8 mouse cellular contexts compared by ENCODE assay signal in the genomic region with DNA sequence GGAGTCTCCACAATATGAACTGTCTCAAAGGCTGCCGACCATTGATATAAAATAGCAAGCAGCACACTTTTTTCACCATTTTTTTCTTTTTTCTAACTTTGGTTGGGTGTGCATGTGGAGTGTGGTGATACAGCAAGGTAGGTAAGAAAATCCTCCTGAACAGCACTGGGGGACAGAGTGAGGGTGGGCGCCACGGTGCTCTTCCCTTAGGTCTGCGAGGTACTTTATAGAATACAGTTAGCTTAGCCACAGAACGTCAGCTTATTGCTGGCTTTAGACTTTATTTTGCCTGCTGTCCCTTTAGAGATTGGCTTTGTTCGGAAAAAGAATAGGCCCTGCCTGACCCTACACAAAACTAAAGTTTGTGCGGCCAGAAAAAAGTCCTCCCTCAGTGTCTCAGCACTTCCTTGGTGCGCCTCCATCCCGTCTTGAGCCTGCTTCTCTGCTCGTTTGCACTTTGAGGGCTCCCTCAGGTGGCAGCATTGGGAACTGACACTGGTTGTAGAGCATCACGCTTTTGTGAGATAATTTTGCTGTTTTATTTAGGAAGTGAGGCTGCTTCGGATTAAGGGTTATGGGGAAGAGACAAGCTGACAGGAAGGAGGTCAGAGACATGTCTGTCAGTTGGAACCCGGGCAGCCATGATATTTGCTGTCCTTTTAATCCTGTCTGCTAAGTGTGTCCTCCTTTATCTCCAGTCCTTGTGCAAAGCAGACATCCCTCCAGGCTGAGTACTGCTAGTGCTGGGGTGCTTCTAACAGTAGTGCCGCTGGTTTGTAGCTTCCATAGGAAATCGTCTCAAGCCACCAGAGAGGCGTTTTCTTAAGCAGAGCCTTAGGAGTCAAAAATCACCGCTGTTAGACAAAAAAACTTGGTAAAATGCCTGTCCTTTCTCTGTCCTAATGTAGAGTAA. TPM values are rescaled to one million over a fixed set of nuclear protein-coding genes. Genes with fewer than 3 reads are reported as not detected.
DNase-seq lines count a peak whose midpoint lies in the region; ATAC-seq and TF ChIP-seq lines count a peak whose summit lies in the region.

No protein-coding gene starts in this region.

- WGBS in heart, embryonic 11.5 days (ENCODE audit: insufficient replicate concordance) = 39% methylated on average over 17 of the region's 17 CpGs

- no peak overlapping the region for H3K9ac ChIP-seq in ES-Bruce4 (ENCODE audit: low read depth, poor library complexity, severe bottlenecking)
- H3K9ac ChIP-seq in heart, embryonic 11.5 days (ENCODE audit: low read depth, low read length) = no peak overlapping the region

- TF ChIP-seq CTCF in ES-Bruce4 (IDR thresholded peaks at IDR 0.05; ENCODE audit: low read depth, low read length) = peak; percentile 83

- DNase-seq in brain, adult 2 months (ENCODE audit: low read depth, low spot score) = peak; percentile 79
- peak; percentile 38 to 69 for DNase-seq in layer of hippocampus, adult 8-10 months (ENCODE audit: low spot score in 2 of 2)
- peak; percentile 86 for DNase-seq in lung, postnatal 14 days
- DNase-seq in retina, adult 2 months (ENCODE audit: low read depth, low spot score) = peak; percentile 26
- DNase-seq in thymus, postnatal 36 days = peak; percentile 82 to 86

- H3K27me3 ChIP-seq in ES-Bruce4 (ENCODE audit: control insufficient read depth, insufficient read depth, low read length, poor library complexity, severe bottlenecking) = no peaks in the 10 kb centered on the region
- no peaks in the 10 kb centered on the region for H3K27me3 ChIP-seq in heart, embryonic 11.5 days (ENCODE audit: control insufficient read depth, insufficient read depth, low read length)

- H3K36me3 ChIP-seq in ES-Bruce4 (ENCODE audit: control insufficient read depth, insufficient read depth, low read length, poor library complexity, severe bottlenecking) = peaks cover 10% of the 10 kb centered on the region
- H3K36me3 ChIP-seq in heart, embryonic 11.5 days (ENCODE audit: control insufficient read depth, insufficient read depth, low read length) = no peaks in the 10 kb centered on the region

- H3K4me1 ChIP-seq in ES-Bruce4 (ENCODE audit: control insufficient read depth, insufficient read depth, low read length) = peaks cover 2% of the 10 kb centered on the region
- H3K4me1 ChIP-seq in heart, embryonic 11.5 days (ENCODE audit: control insufficient read depth, insufficient read depth, low read length) = peaks cover 3% of the 10 kb centered on the region; the same call in 1 of the 2 replicates

- no peaks in the 10 kb centered on the region for H3K9me3 ChIP-seq in ES-Bruce4 (replicated peaks; ENCODE audit: control insufficient read depth, insufficient read depth, low read length, poor library complexity, severe bottlenecking)
- H3K9me3 ChIP-seq in heart, embryonic 11.5 days (replicated peaks; ENCODE audit: control insufficient read depth, low read length) = no peaks in the 10 kb centered on the region

- no peak for TF ChIP-seq EP300 in ES-Bruce4 (IDR thresholded peaks at IDR 0.05; ENCODE audit: insufficient read depth, low read depth, low read length)

- ATAC-seq in erythroblast, adult 5-6 weeks (replicated peaks; ENCODE audit: low FRiP score, poor library complexity, severe bottlenecking) = peak; percentile 89
- ATAC-seq in heart, embryonic 11.5 days (replicated peaks; ENCODE audit: insufficient number of reproducible peaks, low FRiP score, low TSS enrichment) = no peak

- H3K4me3 ChIP-seq in ES-Bruce4 (ENCODE audit: low read depth, low read length) = no peak overlapping the region
- H3K4me3 ChIP-seq in heart, embryonic 11.5 days (ENCODE audit: low read depth, low read length) = no peak overlapping the region

- no peak overlapping the region for H3K27ac ChIP-seq in ES-Bruce4 (ENCODE audit: insufficient read depth, low read length)
- no peak overlapping the region for H3K27ac ChIP-seq in heart, embryonic 11.5 days (ENCODE audit: low read depth, low read length)

- no peak for TF ChIP-seq POLR2A in ES-Bruce4 (IDR thresholded peaks at IDR 0.05; ENCODE audit: insufficient read depth, low read length)

- H3K4me2 ChIP-seq in heart, embryonic 11.5 days = peak overlapping the region; percentile 22; the same call in 1 of the 2 replicates

RNA-seq across cellular contexts. Expression of a gene that starts 17.3 kb away (rescaled TPM):
- 25.8 and 27.4 TPM in 2 replicates for polyA plus RNA-seq in ES-Bruce4 (2011; ENCODE audit: insufficient read depth, insufficient read length, low read depth, missing spikeins)
- total RNA-seq in erythroblast, adult 5-6 weeks (2015; ENCODE audit: low replicate concordance) = 3.7 and 5.4 TPM in 2 replicates
- 2.8 and 3.3 TPM in 2 replicates for total RNA-seq in erythroblast, adult 5-6 weeks (2017; ENCODE audit: low replicate concordance)
- 25.7 and 32.7 TPM in 2 replicates for polyA plus RNA-seq in heart, embryonic 11.5 days (2014; fragmentation: Nextera tagmentation; extraction: Ambion mirVana)
- total RNA-seq in layer of hippocampus, adult 8-10 months (2022) = 10 to 100 TPM; 14.8 to 17.8 (median 16.2) TPM

RNA-seq across cellular contexts. Expression of a gene that starts 17.4 kb away (rescaled TPM):
- 22.9 and 26.4 TPM in 2 replicates for polyA plus RNA-seq in ES-Bruce4 (2011; ENCODE audit: insufficient read depth, insufficient read length, low read depth, missing spikeins)
- total RNA-seq in erythroblast, adult 5-6 weeks (2015; ENCODE audit: low replicate concordance) = 3.7 and 6.3 TPM in 2 replicates
- total RNA-seq in erythroblast, adult 5-6 weeks (2017; ENCODE audit: low replicate concordance) = 2.8 and 6.4 TPM in 2 replicates
- 28.9 and 31.5 TPM in 2 replicates for polyA plus RNA-seq in heart, embryonic 11.5 days (2014; fragmentation: Nextera tagmentation; extraction: Ambion mirVana)
- 10 to 100 TPM; 13.8 to 15.9 (median 14.8) TPM for total RNA-seq in layer of hippocampus, adult 8-10 months (2022)

Comparison
In these comparisons a context has a peak if more than half of its experiments do, and no peak if none do; other contexts are left out.
1. DNase-seq: peak in every context shown above with its lines; median percentile 86 in lung, postnatal 14 days; 84 in thymus, postnatal 36 days; 79 in brain, adult 2 months; 54 in layer of hippocampus, adult 8-10 months; 26 in retina, adult 2 months.